Mouse (Mus musculus) embryonic fibroblast, embryonic 13.5 days (primary cell): ENCODE results near the gene Hyal6.

Experiments
- CTCF ChIP-seq: IDR thresholded peaks from 2 replicates; pipeline ENCODE4 v1.5.1; 2011; ENCODE audit warnings: mild to moderate bottlenecking, control low read depth, low read length, moderate library complexity, borderline replicate concordance; ENCODE audit not compliant: insufficient read depth
- POLR2A ChIP-seq: IDR thresholded peaks from 2 replicates; pipeline ENCODE4 v1.6.1; 2011; ENCODE audit warnings: low read depth, mild to moderate bottlenecking, control low read depth, low read length, moderate library complexity

DNA sequence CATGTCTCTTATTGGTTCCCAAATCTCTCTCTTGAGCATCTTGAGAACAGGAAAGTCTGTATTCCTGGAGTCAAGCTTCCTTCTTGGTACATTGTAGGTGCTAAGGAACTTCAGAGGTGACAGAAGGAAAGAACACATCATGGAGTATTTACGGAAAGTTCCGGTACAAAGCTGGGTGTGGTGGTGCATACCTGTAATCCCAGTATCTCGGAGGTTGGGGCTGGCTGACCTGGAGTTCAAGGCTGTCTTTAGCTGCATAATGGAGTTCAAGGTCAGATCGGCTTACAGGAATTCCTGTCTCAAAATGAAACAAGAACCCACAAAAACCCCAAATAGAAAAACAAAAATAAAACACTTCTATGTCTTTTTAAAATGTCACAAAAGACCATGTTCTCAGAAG, 36.9 kb upstream of the Hyal6 start:
- no peak for TF ChIP-seq POLR2A
- TF ChIP-seq CTCF, result no peak
